Comparison of ENCODE assay signal across 9 mouse cellular contexts in the genomic region with DNA sequence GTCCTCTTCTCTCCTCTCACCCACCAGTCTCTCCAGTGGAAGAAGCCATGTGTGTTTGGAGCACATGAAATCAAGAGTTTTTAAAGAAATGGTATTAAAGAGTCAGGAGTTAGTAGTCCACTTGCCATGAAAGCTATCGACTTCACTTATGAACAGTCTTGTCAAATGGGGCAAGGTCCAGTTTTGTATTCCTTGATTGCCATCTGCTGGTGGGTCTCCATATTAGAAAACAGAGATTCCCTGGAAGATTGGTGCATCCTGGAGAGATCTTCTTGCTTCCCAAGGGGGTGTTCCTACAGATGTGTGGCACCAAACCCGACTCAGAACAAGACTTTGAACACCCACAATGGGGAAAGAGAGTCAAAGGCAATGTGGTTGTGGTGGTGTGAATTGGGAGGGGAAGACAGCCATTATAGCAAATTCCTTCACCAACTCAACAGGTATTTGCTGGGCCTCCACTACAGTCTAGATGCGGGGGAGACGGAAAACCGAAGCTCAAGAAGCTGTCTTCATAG. TPM values are rescaled to one million over a fixed set of nuclear protein-coding genes. Genes with fewer than 3 reads are reported as not detected.
A peak's percentile ranks its signal among the peaks of the same experiment; 100 is the strongest.
DNase-seq lines count a peak whose midpoint lies in the region; ATAC-seq and TF ChIP-seq lines count a peak whose summit lies in the region.
"Had no signal": no experiment of that assay in that cellular context is flagged by ENCODE, and none has a peak within 500 bp of the region (broad histone marks: within the 10 kb centered on the region; RNA-seq: fewer than 3 reads in every experiment).

No protein-coding gene starts in this region.

- H3K4me3 ChIP-seq in midbrain, embryonic 11.5 days (ENCODE audit: low read depth, low read length) = no peak overlapping the region
- H3K4me3 ChIP-seq in midbrain, embryonic 15.5 days = no peak overlapping the region
- H3K4me3 ChIP-seq in thymus, adult 2 months (ENCODE audit: control insufficient read depth, insufficient read depth, low read length) = no peak overlapping the region
- H3K4me3 ChIP-seq: limb, embryonic 13.5 days had no signal

- TF ChIP-seq POLR2A in thymus, adult 2 months (IDR thresholded peaks at IDR 0.05; ENCODE audit: control insufficient read depth, extremely low read depth, insufficient read depth, low read length, poor library complexity) = no peak

- H3K27me3 ChIP-seq in midbrain, embryonic 11.5 days (ENCODE audit: control insufficient read depth, insufficient read depth, low read length) = no peaks in the 10 kb centered on the region
- no peaks in the 10 kb centered on the region for H3K27me3 ChIP-seq in midbrain, embryonic 15.5 days (replicated peaks)
- no peaks in the 10 kb centered on the region for H3K27me3 ChIP-seq in thymus, adult 2 months (ENCODE audit: control insufficient read depth, insufficient read depth, low read length)

- H3K4me1 ChIP-seq in midbrain, embryonic 11.5 days (ENCODE audit: control insufficient read depth, insufficient read depth, low read length) = no peaks in the 10 kb centered on the region
- H3K4me1 ChIP-seq in midbrain, embryonic 15.5 days = no peaks in the 10 kb centered on the region
- no peaks in the 10 kb centered on the region for H3K4me1 ChIP-seq in thymus, adult 2 months (replicated peaks; ENCODE audit: control insufficient read depth, insufficient read depth, low read length)
- H3K4me1 ChIP-seq: limb, embryonic 13.5 days had no signal

- WGBS in midbrain, embryonic 11.5 days = 67% methylated on average over 5 of the region's 5 CpGs
- 63% methylated on average over 5 of the region's 5 CpGs for WGBS in midbrain, embryonic 15.5 days
- 60% methylated on average over 5 of the region's 5 CpGs for WGBS in thymus, adult 2 months

- no peak for ATAC-seq in midbrain, embryonic 11.5 days (ENCODE audit: low FRiP score)
- ATAC-seq in midbrain, embryonic 15.5 days (replicated peaks) = no peak

- H3K36me3 ChIP-seq in midbrain, embryonic 11.5 days (ENCODE audit: control insufficient read depth, insufficient read depth, low read length) = no peaks in the 10 kb centered on the region
- no peaks in the 10 kb centered on the region for H3K36me3 ChIP-seq in midbrain, embryonic 15.5 days (replicated peaks)
- no peaks in the 10 kb centered on the region for H3K36me3 ChIP-seq in thymus, adult 2 months (ENCODE audit: control insufficient read depth, insufficient read depth, low read length)
- H3K36me3 ChIP-seq: limb, embryonic 13.5 days had no signal

- no peak overlapping the region for H3K27ac ChIP-seq in midbrain, embryonic 11.5 days (ENCODE audit: low read depth, low read length)
- no peak overlapping the region for H3K27ac ChIP-seq in midbrain, embryonic 15.5 days
- H3K27ac ChIP-seq in thymus, adult 2 months (ENCODE audit: control insufficient read depth, insufficient read depth, low read length) = no peak overlapping the region
- H3K27ac ChIP-seq: limb, embryonic 13.5 days had no signal

- H3K9me3 ChIP-seq in midbrain, embryonic 11.5 days (ENCODE audit: control insufficient read depth, low read length) = no peaks in the 10 kb centered on the region
- H3K9me3 ChIP-seq in midbrain, embryonic 15.5 days = no peaks in the 10 kb centered on the region

- H3K4me2 ChIP-seq in midbrain, embryonic 11.5 days = no peak overlapping the region
- no peak overlapping the region for H3K4me2 ChIP-seq in midbrain, embryonic 15.5 days
- H3K4me2 ChIP-seq: limb, embryonic 13.5 days had no signal

- H3K9ac ChIP-seq in midbrain, embryonic 11.5 days (ENCODE audit: low read length) = no peak overlapping the region
- H3K9ac ChIP-seq in midbrain, embryonic 15.5 days = no peak overlapping the region
- H3K9ac ChIP-seq: limb, embryonic 13.5 days had no signal

- TF ChIP-seq CTCF in thymus, adult 2 months (IDR thresholded peaks at IDR 0.05; ENCODE audit: borderline replicate concordance, control insufficient read depth, extremely low read depth, insufficient read depth, low read length, poor library complexity) = no peak

- DNase-seq in cerebellum, adult 9-10 months = peak; percentile 15
- no peak for DNase-seq in cerebellum, adult 9-11 months
- DNase-seq in midbrain, embryonic 11.5 days (ENCODE audit: low spot score, missing footprints) = peak; percentile 90
- peak; percentile 27 for DNase-seq in fibroblast of lung, adult 2 months (ENCODE audit: low read depth)
- peak; percentile 22 for DNase-seq in left cerebral cortex, adult 11 months (ENCODE audit: low spot score)
- peak; percentile 47 for DNase-seq in thymus, adult 2 months
- no peak for DNase-seq in urinary bladder, postnatal 25 days (ENCODE audit: low spot score)

RNA-seq across cellular contexts. Expression of gene Sec63, which starts 26.7 kb away (rescaled TPM):
- polyA plus RNA-seq in midbrain, embryonic 11.5 days (2014; fragmentation: Nextera tagmentation; extraction: Ambion mirVana) = 28.9 and 29.1 TPM in 2 replicates
- 19.5 and 20.8 TPM in 2 replicates for polyA plus RNA-seq in midbrain, embryonic 15.5 days (2015; fragmentation: Nextera tagmentation; extraction: Ambion mirVana)
- 13.2 and 14.4 TPM in 2 replicates for polyA plus RNA-seq in thymus, adult 2 months (2012; rRNA removed)

Comparison
In these comparisons a context has a peak if more than half of its experiments do, and no peak if none do; other contexts are left out.
1. DNase-seq: peak in cerebellum, adult 9-10 months (single experiment), midbrain, embryonic 11.5 days (single experiment), fibroblast of lung, adult 2 months (single experiment), left cerebral cortex, adult 11 months (single experiment) and thymus, adult 2 months (single experiment); none in cerebellum, adult 9-11 months (single experiment) and urinary bladder, postnatal 25 days (single experiment).